Mouse (Mus musculus): Measurements from ENCODE around the gene Hip1r. TPM values are rescaled to one million over a fixed set of nuclear protein-coding genes. Genes with fewer than 3 reads are reported as not detected.

Hip1r gene
- polyA plus RNA-seq, 1 experiment from 2014 or later: 16.7 TPM

DNA sequence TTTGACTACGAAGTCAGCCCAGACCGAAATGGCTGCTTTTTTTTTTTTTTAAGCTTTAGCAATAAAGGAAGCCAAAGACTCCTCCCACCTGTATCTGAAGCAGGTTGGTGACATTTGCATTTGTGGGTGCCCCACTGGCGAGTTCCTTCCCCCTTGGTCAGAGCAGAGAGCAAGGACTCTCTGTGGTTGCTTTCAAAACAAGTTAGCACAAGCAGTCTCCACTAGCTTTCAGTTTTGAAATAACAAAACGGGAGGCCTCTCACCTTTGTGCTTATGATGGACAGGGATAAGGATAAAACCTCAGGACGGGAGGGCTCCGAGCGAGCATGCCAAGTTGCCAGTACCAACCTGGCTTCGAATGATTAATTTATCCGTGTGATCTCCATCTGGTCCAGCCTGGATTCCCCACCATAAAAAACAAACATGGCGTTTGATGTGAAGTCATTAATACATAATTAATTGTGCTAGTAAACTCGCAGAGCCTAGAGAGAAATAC lies 1.2 kb downstream of the Hip1r start:
- H3K36me3 ChIP-seq: no peaks in the 10 kb centered on the region
- peak overlapping the region; percentile 86 for H3K4me2 ChIP-seq
- peaks cover 48% of the 10 kb centered on the region for H3K4me1 ChIP-seq
- H3K9me3 ChIP-seq (replicated peaks): no peaks in the 10 kb centered on the region
- peaks cover 56% of the 10 kb centered on the region for H3K27me3 ChIP-seq (replicated peaks)
- H3K27ac ChIP-seq: no peak overlapping the region
- H3K4me3 ChIP-seq: peak overlapping the region; percentile 76
- no peak for ATAC-seq
- peak overlapping the region; percentile 77 for H3K9ac ChIP-seq
- 38% methylated on average over 11 of the region's 11 CpGs for WGBS (ENCODE audit: insufficient replicate concordance)

- Histone ChIP-seq H3K4me2 (peak overlapping the region; percentile 86), H3K4me3 (peak overlapping the region; percentile 76), H3K9me3 (replicated peaks) (no peaks in the 10 kb centered on the region), H3K4me1 (peaks cover 54% of the 10 kb centered on the region), H3K36me3 (no peaks in the 10 kb centered on the region), H3K27me3 (replicated peaks) (peaks cover 52% of the 10 kb centered on the region), H3K9ac (peak overlapping the region; percentile 14; the same call in 1 of the 2 replicates), H3K27ac (peak overlapping the region; percentile 22)
- no peak for ATAC-seq
- WGBS (ENCODE audit: insufficient replicate concordance): 51% methylated on average over 6 of the region's 6 CpGs
Measured at GRCm38 (mm10) chr5:123975668-123976180, 2.3 kb downstream of the Hip1r start.

DNA sequence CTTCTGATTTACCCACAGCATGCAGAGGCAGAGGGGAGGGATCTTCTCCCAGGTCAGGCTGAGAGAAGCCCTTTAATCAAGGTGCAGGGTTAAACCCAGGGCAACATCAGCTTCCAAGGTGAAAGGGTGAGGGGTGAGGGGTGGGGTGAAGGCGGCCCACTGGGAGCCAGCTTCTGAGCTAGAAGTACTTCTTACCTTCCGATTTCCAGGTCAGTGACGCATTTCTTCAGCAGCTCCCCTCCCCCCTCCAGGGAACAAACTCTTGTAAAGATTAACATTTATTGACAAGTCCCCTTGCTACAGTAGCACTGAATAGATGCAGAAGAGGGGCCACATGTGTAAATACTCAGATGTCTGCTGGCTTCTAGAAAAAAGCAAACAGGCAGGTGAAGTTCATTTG lies 3.8 kb downstream of the Hip1r start:
- Histone ChIP-seq H3K9ac (no peak overlapping the region), H3K9me3 (replicated peaks) (no peaks in the 10 kb centered on the region), H3K4me1 (peaks cover 58% of the 10 kb centered on the region), H3K27me3 (replicated peaks) (peaks cover 46% of the 10 kb centered on the region), H3K4me3 (no peak overlapping the region), H3K27ac (no peak overlapping the region), H3K4me2 (peak overlapping the region; percentile 86), H3K36me3 (no peaks in the 10 kb centered on the region)
- ATAC-seq: no peak
- 53% methylated on average over 3 of the region's 3 CpGs for WGBS (ENCODE audit: insufficient replicate concordance)

- H3K4me2 ChIP-seq: peak overlapping the region; percentile 27; the same call in 1 of the 2 replicates
- no peaks in the 10 kb centered on the region for H3K9me3 ChIP-seq (replicated peaks)
- H3K36me3 ChIP-seq: no peaks in the 10 kb centered on the region
- peak overlapping the region; percentile 12; the same call in 1 of the 2 replicates for H3K27ac ChIP-seq
- 65% methylated on average over 5 of the region's 5 CpGs for WGBS (ENCODE audit: insufficient replicate concordance)
- H3K4me1 ChIP-seq: peaks cover 65% of the 10 kb centered on the region
- H3K9ac ChIP-seq: no peak overlapping the region
- no peak for ATAC-seq
- H3K4me3 ChIP-seq: no peak overlapping the region
- peaks cover 37% of the 10 kb centered on the region for H3K27me3 ChIP-seq (replicated peaks)
Measured at GRCm38 (mm10) chr5:123978131-123978530, 4.7 kb downstream of the Hip1r start.

DNA sequence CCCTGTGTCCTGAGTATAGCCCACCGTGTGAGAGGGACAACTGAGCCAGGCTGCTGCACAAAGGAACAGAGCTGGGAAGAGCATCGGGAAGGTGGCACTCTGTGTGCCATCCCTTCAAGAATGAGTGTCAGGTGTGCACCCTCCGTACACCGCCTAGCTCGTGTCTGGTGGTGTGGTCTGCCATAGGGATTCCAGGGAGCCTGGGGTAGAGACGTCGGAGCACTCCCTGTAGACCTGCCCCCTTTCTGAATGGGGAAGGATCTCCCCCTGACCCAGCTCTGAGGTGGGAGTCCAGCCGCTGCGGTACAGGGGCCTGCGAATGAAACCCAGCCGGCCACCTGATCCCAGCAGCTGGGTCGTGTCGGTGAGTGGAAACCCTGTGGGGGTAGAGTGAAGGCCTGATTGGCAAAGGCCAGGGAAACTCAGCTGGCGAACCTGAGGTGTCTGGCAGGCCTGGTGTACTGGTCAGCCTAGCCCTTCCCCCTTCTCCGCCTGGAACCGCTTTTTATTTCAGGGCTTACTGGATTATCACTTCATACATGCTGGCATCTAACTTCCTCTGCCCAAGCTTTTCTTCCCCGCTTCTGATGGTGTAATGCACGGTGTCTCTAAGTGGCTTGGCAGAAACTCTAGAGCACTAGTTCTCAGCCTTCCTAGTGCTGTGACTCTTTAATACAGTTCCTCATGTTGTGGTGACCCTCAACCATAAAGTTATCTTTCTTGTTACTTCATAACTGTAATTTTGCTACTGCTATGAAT lies 6.0 kb downstream of the Hip1r start:
- H3K4me3 ChIP-seq: no peak overlapping the region
- H3K9ac ChIP-seq: no peak overlapping the region
- no peak overlapping the region for H3K27ac ChIP-seq
- no peaks in the 10 kb centered on the region for H3K36me3 ChIP-seq
- H3K4me2 ChIP-seq: no peak overlapping the region
- ATAC-seq: no peak
- 72% methylated on average over 18 of the region's 18 CpGs for whole genome bisulfite sequencing (ENCODE audit: insufficient replicate concordance)
- peaks cover 25% of the 10 kb centered on the region for H3K27me3 ChIP-seq (replicated peaks)
- H3K4me1 ChIP-seq: peaks cover 55% of the 10 kb centered on the region
- H3K9me3 ChIP-seq (replicated peaks): no peaks in the 10 kb centered on the region

- Histone ChIP-seq H3K4me2 (no peak overlapping the region), H3K36me3 (no peaks in the 10 kb centered on the region), H3K4me3 (no peak overlapping the region), H3K4me1 (peaks cover 49% of the 10 kb centered on the region), H3K9ac (no peak overlapping the region), H3K27me3 (replicated peaks) (peaks cover 19% of the 10 kb centered on the region), H3K27ac (no peak overlapping the region), H3K9me3 (replicated peaks) (no peaks in the 10 kb centered on the region)
- ATAC-seq: no peak
- WGBS (ENCODE audit: insufficient replicate concordance): 61% methylated on average over 4 of the region's 4 CpGs
Measured at GRCm38 (mm10) chr5:123979980-123980369, 6.5 kb downstream of the Hip1r start.

DNA sequence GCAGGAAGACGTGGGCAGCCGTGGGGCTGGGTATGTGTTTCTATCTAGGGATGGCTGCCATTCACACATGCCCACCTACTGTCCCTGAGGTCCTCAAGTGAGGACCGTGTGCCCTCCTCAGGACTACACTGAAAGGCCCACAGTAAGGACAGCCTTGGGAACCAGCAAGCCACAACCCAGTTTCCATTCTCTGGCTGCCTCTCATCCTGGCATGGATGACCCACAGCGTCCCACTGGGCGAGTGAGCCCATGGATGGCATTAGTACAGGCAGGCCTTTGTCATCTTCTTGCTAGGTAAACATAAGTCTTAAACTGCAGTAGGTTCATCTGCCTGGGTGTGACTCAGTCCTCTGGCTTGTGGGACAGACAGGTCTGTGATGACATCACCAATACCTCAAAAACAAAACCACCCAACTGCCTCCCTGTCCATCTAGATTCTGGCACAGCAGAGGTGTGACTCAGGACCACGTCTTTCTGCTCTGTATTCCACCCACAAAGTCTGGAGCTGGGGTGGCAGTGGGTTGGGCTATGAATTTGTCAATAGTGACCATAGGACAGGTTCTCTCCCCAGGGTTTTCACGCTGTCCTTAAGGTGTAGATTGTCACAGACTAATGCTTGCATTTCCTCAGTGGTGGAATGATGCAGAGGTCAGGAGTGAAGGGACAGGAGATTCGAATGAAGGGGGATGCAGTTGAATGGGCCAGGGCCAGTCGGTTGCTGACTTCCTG lies 7.3 kb downstream of the Hip1r start:
- Histone ChIP-seq H3K36me3 (no peaks in the 10 kb centered on the region), H3K9ac (no peak overlapping the region), H3K4me1 (peaks cover 44% of the 10 kb centered on the region), H3K4me3 (no peak overlapping the region), H3K27ac (no peak overlapping the region), H3K9me3 (replicated peaks) (no peaks in the 10 kb centered on the region), H3K4me2 (no peak overlapping the region), H3K27me3 (replicated peaks) (peaks cover 12% of the 10 kb centered on the region)
- no peak for ATAC-seq
- 65% methylated on average over 9 of the region's 9 CpGs for WGBS (ENCODE audit: insufficient replicate concordance)

DNA sequence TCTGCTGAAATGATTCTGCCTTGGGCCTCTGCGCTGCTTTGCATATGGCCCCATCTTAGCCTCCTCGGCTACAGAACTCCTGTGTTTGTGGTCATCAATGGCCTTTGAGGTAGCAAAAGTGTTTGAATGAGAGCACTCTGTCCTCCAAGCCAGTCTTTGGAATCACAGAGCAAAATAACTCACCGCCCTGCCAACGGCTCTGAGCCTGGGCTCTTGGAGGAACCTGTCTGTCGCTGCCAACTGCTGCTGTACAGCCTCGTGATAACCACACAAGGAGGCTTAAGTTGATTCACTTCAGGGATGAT lies 7.8 kb downstream of the Hip1r start:
- H3K27me3 ChIP-seq (replicated peaks): peaks cover 8% of the 10 kb centered on the region; the same call in 1 of the 2 replicates
- no peak overlapping the region for H3K27ac ChIP-seq
- WGBS (ENCODE audit: insufficient replicate concordance): 72% methylated on average over 6 of the region's 6 CpGs
- H3K4me3 ChIP-seq: no peak overlapping the region
- no peaks in the 10 kb centered on the region for H3K36me3 ChIP-seq
- H3K4me1 ChIP-seq: peaks cover 40% of the 10 kb centered on the region
- no peak overlapping the region for H3K4me2 ChIP-seq
- ATAC-seq: no peak
- no peak overlapping the region for H3K9ac ChIP-seq
- H3K9me3 ChIP-seq (replicated peaks): no peaks in the 10 kb centered on the region

DNA sequence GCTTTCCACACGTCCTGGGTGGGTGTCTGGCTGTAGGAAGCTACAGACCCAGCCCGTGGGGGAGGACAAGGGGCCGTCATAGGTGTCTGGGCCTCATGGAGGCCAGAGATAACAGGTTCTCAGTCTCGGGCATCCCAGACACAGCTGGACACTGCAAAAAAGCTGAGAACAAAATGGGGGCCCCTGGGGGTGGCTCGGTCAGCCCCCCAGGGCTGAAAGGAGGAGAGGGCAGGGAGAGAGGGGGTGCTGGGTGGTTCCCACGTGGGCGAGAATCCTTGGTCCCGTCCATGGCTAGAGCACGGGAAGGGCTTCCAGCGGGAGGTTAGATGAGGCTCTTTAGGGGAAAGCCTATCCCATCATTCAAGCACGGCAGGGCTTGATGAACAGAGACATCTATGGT lies 9.4 kb downstream of the Hip1r start:
- H3K4me1 ChIP-seq: peaks cover 46% of the 10 kb centered on the region
- no peak for ATAC-seq

DNA sequence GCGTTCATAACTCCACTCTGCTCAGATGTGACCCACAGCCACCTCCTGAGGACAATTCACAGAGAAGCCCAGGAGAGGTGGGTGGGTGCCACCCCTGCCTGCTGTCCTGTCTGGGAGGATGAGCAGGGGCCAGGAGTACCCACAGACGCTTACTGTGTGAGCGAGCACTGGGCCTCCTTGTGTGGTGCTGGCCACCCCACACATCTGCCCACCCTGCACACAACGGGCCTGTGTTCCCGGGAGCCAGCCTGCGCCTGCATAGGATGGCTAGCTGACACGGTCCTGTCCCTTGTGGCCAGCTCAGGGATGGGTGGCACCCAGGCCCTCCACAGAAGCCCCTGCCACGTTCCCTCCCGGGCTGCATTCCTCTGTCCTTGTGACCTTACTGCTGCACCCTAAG lies 12.0 kb downstream of the Hip1r start:
- no peak overlapping the region for H3K4me3 ChIP-seq
- WGBS (ENCODE audit: insufficient replicate concordance): 70% methylated on average over 9 of the region's 9 CpGs
- peaks cover 11% of the 10 kb centered on the region; the same call in 1 of the 2 replicates for H3K36me3 ChIP-seq
- H3K27me3 ChIP-seq (replicated peaks): no peaks in the 10 kb centered on the region
- no peaks in the 10 kb centered on the region for H3K9me3 ChIP-seq (replicated peaks)
- no peak overlapping the region for H3K4me2 ChIP-seq
- no peak overlapping the region for H3K27ac ChIP-seq
- ATAC-seq: no peak
- H3K9ac ChIP-seq: no peak overlapping the region
- peaks cover 33% of the 10 kb centered on the region for H3K4me1 ChIP-seq

More for the DNA sequence above, 9.4 kb downstream of the Hip1r start:
- H3K27me3 ChIP-seq (replicated peaks): no peaks in the 10 kb centered on the region
- H3K9ac ChIP-seq: no peak overlapping the region
- no peaks in the 10 kb centered on the region for H3K9me3 ChIP-seq (replicated peaks)
- no peak overlapping the region for H3K4me2 ChIP-seq
- H3K4me3 ChIP-seq: no peak overlapping the region
- no peak overlapping the region for H3K27ac ChIP-seq
- H3K36me3 ChIP-seq: no peaks in the 10 kb centered on the region
- WGBS (ENCODE audit: insufficient replicate concordance): 55% methylated on average over 11 of the region's 11 CpGs

DNA sequence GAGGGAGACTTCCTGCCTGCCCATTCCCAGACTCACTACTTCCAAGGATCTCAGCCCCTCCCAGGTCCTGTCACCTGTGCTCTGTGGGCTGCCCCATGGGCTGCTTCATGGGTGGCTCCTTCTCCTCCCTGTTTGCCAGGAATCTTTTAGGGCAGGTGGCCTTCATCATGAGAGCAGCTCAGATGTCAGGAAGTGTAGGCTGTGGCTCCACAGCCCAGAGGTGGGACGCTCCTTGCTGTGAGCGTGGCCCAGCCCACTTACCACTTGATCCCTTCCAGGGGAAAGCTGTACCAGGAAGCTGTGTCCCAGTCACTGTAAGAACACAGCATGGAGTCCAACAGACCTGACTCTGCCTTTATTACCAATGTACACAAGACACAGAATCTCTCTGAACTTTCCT lies 13.5 kb downstream of the Hip1r start:
- no peak for ATAC-seq
- Histone ChIP-seq H3K4me1 (peaks cover 31% of the 10 kb centered on the region), H3K9me3 (replicated peaks) (no peaks in the 10 kb centered on the region), H3K36me3 (peaks cover 19% of the 10 kb centered on the region; the same call in 1 of the 2 replicates), H3K27ac (no peak overlapping the region), H3K9ac (no peak overlapping the region), H3K4me3 (no peak overlapping the region), H3K27me3 (replicated peaks) (no peaks in the 10 kb centered on the region), H3K4me2 (no peak overlapping the region)
- 66% methylated on average over 2 of the region's 2 CpGs for WGBS (ENCODE audit: insufficient replicate concordance)

- 70% methylated on average over 4 of the region's 4 CpGs for WGBS (ENCODE audit: insufficient replicate concordance)
Measured at GRCm38 (mm10) chr5:123987511-123987910, 14.1 kb downstream of the Hip1r start.

More at GRCm38 (mm10) chr5:123987511-123987910, 14.1 kb downstream of the Hip1r start:
- ATAC-seq: no peak
- H3K9me3 ChIP-seq (replicated peaks): no peaks in the 10 kb centered on the region
- no peak overlapping the region for H3K9ac ChIP-seq
- H3K4me3 ChIP-seq: no peak overlapping the region
- H3K4me2 ChIP-seq: no peak overlapping the region
- H3K4me1 ChIP-seq: peaks cover 31% of the 10 kb centered on the region
- peaks cover 24% of the 10 kb centered on the region; the same call in 1 of the 2 replicates for H3K36me3 ChIP-seq
- H3K27me3 ChIP-seq (replicated peaks): no peaks in the 10 kb centered on the region
- no peak overlapping the region for H3K27ac ChIP-seq

Measured in liver, embryonic 12.5 days (tissue).